Comparison of ENCODE assay signal across 20 mouse cellular contexts in genomic region chr3:108322136-108322535, GRCm38 (mm10). TPM values are rescaled to one million over a fixed set of nuclear protein-coding genes. Genes with fewer than 3 reads are reported as not detected.
"Had no signal": no experiment of that assay in that cellular context is flagged by ENCODE, and none has a peak within 500 bp of the region (broad histone marks: within the 10 kb centered on the region; RNA-seq: fewer than 3 reads in every experiment).

No protein-coding gene starts in this region.

- H3K27ac ChIP-seq: lung, embryonic 15.5 days; macrophage; midbrain, embryonic 13.5 days; midbrain, embryonic 15.5 days; neural tube, embryonic 12.5 days had no signal

- DNase-seq: liver, postnatal 0 days; lung, adult 2 months; lung, postnatal 14 days; right cerebral cortex, adult 18-20 months; right cerebral cortex, postnatal 25 days; right cerebral cortex, postnatal 4 days; spleen, adult 18-20 months; thymus, adult 18-20 months; thymus, postnatal 14 days; thymus, postnatal 36 days had no signal

- H3K4me3 ChIP-seq: lung, embryonic 15.5 days; megakaryocyte, embryonic 14.5 days; midbrain, embryonic 13.5 days; midbrain, embryonic 15.5 days; neural tube, embryonic 12.5 days had no signal

RNA-seq across cellular contexts. Expression of gene Mybphl, which starts 42.6 kb away (rescaled TPM):
- total RNA-seq: megakaryocyte progenitor cell, adult 5-6 weeks; midbrain, postnatal 0 days; monocyte, adult 5-6 weeks; neutrophil, adult 5-6 weeks had no signal
